Mouse (Mus musculus): ENCODE results near the gene Six5. TPM values are rescaled to one million over a fixed set of nuclear protein-coding genes. Genes with fewer than 3 reads are reported as not detected.

Six5 gene
- polyA plus RNA-seq, 1 experiment from 2014 or later, result 7.6 TPM

- H3K36me3 ChIP-seq (replicated peaks), result peaks cover 63% of the 10 kb centered on the region
- no peak overlapping the region for H3K4me3 ChIP-seq
- WGBS, result 89% methylated on average over 3 of the region's 3 CpGs
- H3K9me3 ChIP-seq, result no peaks in the 10 kb centered on the region
- H3K27me3 ChIP-seq (replicated peaks; ENCODE audit: low read depth, poor library complexity, severe bottlenecking), result no peaks in the 10 kb centered on the region
- peaks cover 49% of the 10 kb centered on the region for H3K4me1 ChIP-seq
- no peak overlapping the region for H3K27ac ChIP-seq (replicated peaks)
- DNase-seq (ENCODE audit: low spot score), result no peak
These were observed 15.7 kb upstream of the Six5 start for GRCm38 (mm10) chr7:19078732-19079131.

GRCm38 (mm10) chr7:19080451-19080950 is 13.9 kb upstream of the Six5 start:
- Histone ChIP-seq H3K4me1 (peaks cover 61% of the 10 kb centered on the region), H3K4me3 (0 out of 2 replicates have a peak overlapping the region, but pooled peaks have one; percentile 0), H3K27ac (replicated peaks) (no peak overlapping the region), H3K9me3 (no peaks in the 10 kb centered on the region), H3K36me3 (replicated peaks) (peaks cover 76% of the 10 kb centered on the region), H3K27me3 (replicated peaks; ENCODE audit: low read depth, poor library complexity, severe bottlenecking) (no peaks in the 10 kb centered on the region)
- WGBS, result 87% methylated on average over 19 of the region's 19 CpGs
- DNase-seq (ENCODE audit: low spot score), result no peak

- H3K4me3 ChIP-seq, result peak overlapping the region; percentile 3; the same call in 1 of the 2 replicates
- H3K4me1 ChIP-seq, result peaks cover 66% of the 10 kb centered on the region
- no peak for DNase-seq (ENCODE audit: low spot score)
- peaks cover 86% of the 10 kb centered on the region for H3K36me3 ChIP-seq (replicated peaks)
- H3K27me3 ChIP-seq (replicated peaks; ENCODE audit: low read depth, poor library complexity, severe bottlenecking), result peaks cover 10% of the 10 kb centered on the region
- no peak overlapping the region for H3K27ac ChIP-seq (replicated peaks)
- no peaks in the 10 kb centered on the region for H3K9me3 ChIP-seq
- 83% methylated on average over 4 of the region's 4 CpGs for WGBS
These were observed 12.2 kb upstream of the Six5 start for GRCm38 (mm10) chr7:19082171-19082570.

- whole genome bisulfite sequencing, result 65% methylated on average over 6 of the region's 6 CpGs
- H3K27ac ChIP-seq (replicated peaks), result no peak overlapping the region
These were observed 11.3 kb upstream of the Six5 start for GRCm38 (mm10) chr7:19083096-19083495.

GRCm38 (mm10) chr7:19083701-19084100 is 10.7 kb upstream of the Six5 start, which contains the start of gene Dmpk:
Dmpk (plus strand) TSS chr7:19083849.
- peaks cover 12% of the 10 kb centered on the region for H3K27me3 ChIP-seq (replicated peaks; ENCODE audit: low read depth, poor library complexity, severe bottlenecking)
- peak within 1 kb of the TSS; percentile 36 for H3K4me3 ChIP-seq
- peaks cover 55% of the 10 kb centered on the region for H3K4me1 ChIP-seq
- no peak for DNase-seq (ENCODE audit: low spot score)
- H3K36me3 ChIP-seq (replicated peaks), result peaks cover 89% of the 10 kb centered on the region
- H3K27ac ChIP-seq (replicated peaks), result no peak within 1 kb of the TSS; the same call in 1 of the 2 replicates
- 57% methylated on average over 10 of the region's 10 CpGs for WGBS
- H3K9me3 ChIP-seq, result no peaks in the 10 kb centered on the region

More at GRCm38 (mm10) chr7:19083096-19083495, 11.3 kb upstream of the Six5 start:
- peaks cover 89% of the 10 kb centered on the region for H3K36me3 ChIP-seq (replicated peaks)
- H3K4me1 ChIP-seq, result peaks cover 57% of the 10 kb centered on the region
- H3K4me3 ChIP-seq, result peak overlapping the region; percentile 36; the same call in 1 of the 2 replicates
- no peak for DNase-seq (ENCODE audit: low spot score)
- H3K9me3 ChIP-seq, result no peaks in the 10 kb centered on the region
- H3K27me3 ChIP-seq (replicated peaks; ENCODE audit: low read depth, poor library complexity, severe bottlenecking), result peaks cover 12% of the 10 kb centered on the region

GRCm38 (mm10) chr7:19084277-19084771 is 10.1 kb upstream of the Six5 start:
- Histone ChIP-seq H3K9me3 (no peaks in the 10 kb centered on the region), H3K27me3 (replicated peaks; ENCODE audit: low read depth, poor library complexity, severe bottlenecking) (peaks cover 12% of the 10 kb centered on the region), H3K4me3 (peak overlapping the region; percentile 36), H3K27ac (replicated peaks) (no peak overlapping the region), H3K36me3 (replicated peaks) (peaks cover 87% of the 10 kb centered on the region), H3K4me1 (peaks cover 55% of the 10 kb centered on the region)
- no peak for DNase-seq (ENCODE audit: low spot score)
- WGBS, result 74% methylated on average over 6 of the region's 6 CpGs

GRCm38 (mm10) chr7:19084921-19085473 is 9.4 kb upstream of the Six5 start:
- H3K4me3 ChIP-seq, result peak overlapping the region; percentile 36
- peaks cover 87% of the 10 kb centered on the region for H3K36me3 ChIP-seq (replicated peaks)
- peaks cover 14% of the 10 kb centered on the region for H3K27me3 ChIP-seq (replicated peaks; ENCODE audit: low read depth, poor library complexity, severe bottlenecking)
- H3K27ac ChIP-seq (replicated peaks), result peak overlapping the region; percentile 40; the same call in 1 of the 2 replicates
- no peaks in the 10 kb centered on the region for H3K9me3 ChIP-seq
- DNase-seq (ENCODE audit: low spot score), result no peak
- 20% methylated on average over 9 of the region's 9 CpGs for WGBS
- peaks cover 55% of the 10 kb centered on the region for H3K4me1 ChIP-seq

- Histone ChIP-seq H3K4me1 (peaks cover 55% of the 10 kb centered on the region), H3K4me3 (peak overlapping the region; percentile 36), H3K36me3 (replicated peaks) (peaks cover 87% of the 10 kb centered on the region), H3K27me3 (replicated peaks; ENCODE audit: low read depth, poor library complexity, severe bottlenecking) (peaks cover 19% of the 10 kb centered on the region), H3K9me3 (no peaks in the 10 kb centered on the region), H3K27ac (replicated peaks) (peak overlapping the region; percentile 40; the same call in 1 of the 2 replicates)
- WGBS, result 10% methylated on average over 6 of the region's 6 CpGs
- no peak for DNase-seq (ENCODE audit: low spot score)
These were observed 8.9 kb upstream of the Six5 start for GRCm38 (mm10) chr7:19085495-19085894.

GRCm38 (mm10) chr7:19086042-19086441 is 8.4 kb upstream of the Six5 start:
- Histone ChIP-seq H3K36me3 (replicated peaks) (peaks cover 87% of the 10 kb centered on the region), H3K27me3 (replicated peaks; ENCODE audit: low read depth, poor library complexity, severe bottlenecking) (peaks cover 24% of the 10 kb centered on the region), H3K4me3 (peak overlapping the region; percentile 36), H3K4me1 (peaks cover 55% of the 10 kb centered on the region), H3K27ac (replicated peaks) (no peak overlapping the region), H3K9me3 (no peaks in the 10 kb centered on the region)
- WGBS, result 7% methylated on average over 14 of the region's 14 CpGs
- DNase-seq (ENCODE audit: low spot score), result peak; percentile 68

- DNase-seq (ENCODE audit: low spot score), result no peak
- 58% methylated on average over 18 of the region's 18 CpGs for WGBS
- Histone ChIP-seq H3K27me3 (replicated peaks; ENCODE audit: low read depth, poor library complexity, severe bottlenecking) (peaks cover 32% of the 10 kb centered on the region), H3K36me3 (replicated peaks) (peaks cover 87% of the 10 kb centered on the region), H3K4me3 (no peak overlapping the region), H3K4me1 (peaks cover 58% of the 10 kb centered on the region), H3K9me3 (no peaks in the 10 kb centered on the region), H3K27ac (replicated peaks) (no peak overlapping the region)
These were observed 7.6 kb upstream of the Six5 start for GRCm38 (mm10) chr7:19086760-19087159.

GRCm38 (mm10) chr7:19088813-19089212 is 5.6 kb upstream of the Six5 start:
- H3K9me3 ChIP-seq, result no peaks in the 10 kb centered on the region
- peak; percentile 78 for DNase-seq (ENCODE audit: low spot score)
- peaks cover 40% of the 10 kb centered on the region for H3K27me3 ChIP-seq (replicated peaks; ENCODE audit: low read depth, poor library complexity, severe bottlenecking)
- H3K4me1 ChIP-seq, result peaks cover 55% of the 10 kb centered on the region
- WGBS, result 42% methylated on average over 10 of the region's 10 CpGs
- H3K27ac ChIP-seq (replicated peaks), result no peak overlapping the region
- 0 out of 2 replicates have a peak overlapping the region, but pooled peaks have one; percentile 2 for H3K4me3 ChIP-seq
- H3K36me3 ChIP-seq (replicated peaks), result peaks cover 69% of the 10 kb centered on the region

- 20% methylated on average over 17 of the region's 17 CpGs for WGBS
- H3K36me3 ChIP-seq (replicated peaks), result peaks cover 56% of the 10 kb centered on the region
- H3K27ac ChIP-seq (replicated peaks), result no peak overlapping the region
- H3K27me3 ChIP-seq (replicated peaks; ENCODE audit: low read depth, poor library complexity, severe bottlenecking), result peaks cover 33% of the 10 kb centered on the region
- H3K4me3 ChIP-seq, result peak overlapping the region; percentile 89
- no peaks in the 10 kb centered on the region; the same call in 1 of the 2 replicates for H3K9me3 ChIP-seq
- peaks cover 46% of the 10 kb centered on the region for H3K4me1 ChIP-seq
- DNase-seq (ENCODE audit: low spot score), result no peak
These were observed 2.5 kb upstream of the Six5 start for GRCm38 (mm10) chr7:19091913-19092312.

Measured in embryonic facial prominence, embryonic 10.5 days (tissue).